Mouse (Mus musculus): ENCODE results near the gene Rtn4rl1. TPM values are rescaled to one million over a fixed set of nuclear protein-coding genes. Genes with fewer than 3 reads are reported as not detected.

Rtn4rl1 gene
- polyA plus RNA-seq, 1 experiment from 2014 or later: 0.88 TPM

DNA sequence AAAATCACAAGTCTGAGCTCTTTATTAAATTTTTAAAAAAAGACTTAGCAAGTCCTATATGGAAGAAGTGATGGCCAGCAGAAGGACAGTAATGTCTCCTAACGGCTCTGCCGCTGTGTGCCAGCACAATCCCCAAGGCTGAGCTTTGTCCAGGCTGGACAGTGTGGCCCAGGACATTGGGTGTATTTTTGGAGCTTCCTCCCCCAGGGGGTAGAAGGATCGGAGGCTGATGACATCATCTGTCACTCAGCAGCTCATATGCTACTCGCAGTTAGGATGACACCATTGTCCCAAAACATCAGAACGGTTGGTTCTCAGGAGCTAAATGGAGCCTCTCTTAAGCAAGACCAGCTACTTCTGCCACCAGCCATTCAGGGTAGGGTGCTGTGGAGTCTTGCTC is 74.9 kb downstream of the Rtn4rl1 start:
- no peak for ATAC-seq (ENCODE audit: insufficient number of reproducible peaks, insufficient read depth, low FRiP score, low read depth)
- 82% methylated on average over 5 of the region's 5 CpGs for WGBS
- Histone ChIP-seq H3K9me3 (ENCODE audit: control insufficient read depth, low read depth, low read length) (no peaks in the 10 kb centered on the region), H3K27me3 (ENCODE audit: control insufficient read depth, insufficient read depth, low read length) (no peaks in the 10 kb centered on the region), H3K9ac (replicated peaks; ENCODE audit: low read depth, low read length) (no peak overlapping the region), H3K36me3 (ENCODE audit: control insufficient read depth, insufficient read depth, low read length) (no peaks in the 10 kb centered on the region), H3K4me3 (ENCODE audit: low read depth, low read length) (no peak overlapping the region), H3K4me2 (replicated peaks; ENCODE audit: low read depth, low read length) (no peak overlapping the region), H3K27ac (ENCODE audit: low read length) (no peak overlapping the region), H3K4me1 (ENCODE audit: control insufficient read depth, insufficient read depth, low read length) (peaks cover 3% of the 10 kb centered on the region; the same call in 1 of the 2 replicates)

DNA sequence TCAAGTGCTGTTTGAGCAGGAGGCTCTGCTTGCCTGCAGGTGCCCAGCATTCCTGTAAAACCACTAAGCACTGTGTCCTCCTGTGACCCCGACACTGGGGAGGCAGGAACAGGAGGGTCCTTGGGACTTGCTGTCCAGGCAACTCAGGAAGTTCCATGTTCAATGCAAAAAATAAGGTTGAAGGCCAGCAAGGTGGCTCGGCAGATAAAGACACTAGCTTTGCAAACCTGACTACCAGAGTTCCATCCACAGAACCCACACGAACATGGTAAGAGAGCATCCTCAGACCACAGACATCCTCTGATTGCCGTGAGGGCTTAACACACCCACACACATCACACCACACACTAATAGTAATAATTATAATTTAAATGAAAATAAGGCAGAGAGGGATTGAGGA is 75.6 kb downstream of the Rtn4rl1 start:
- Histone ChIP-seq H3K9ac (replicated peaks; ENCODE audit: low read depth, low read length) (no peak overlapping the region), H3K36me3 (ENCODE audit: control insufficient read depth, insufficient read depth, low read length) (no peaks in the 10 kb centered on the region), H3K9me3 (ENCODE audit: control insufficient read depth, low read depth, low read length) (no peaks in the 10 kb centered on the region), H3K4me2 (replicated peaks; ENCODE audit: low read depth, low read length) (no peak overlapping the region), H3K27me3 (ENCODE audit: control insufficient read depth, insufficient read depth, low read length) (no peaks in the 10 kb centered on the region), H3K27ac (ENCODE audit: low read length) (no peak overlapping the region), H3K4me1 (ENCODE audit: control insufficient read depth, insufficient read depth, low read length) (no peaks in the 10 kb centered on the region), H3K4me3 (ENCODE audit: low read depth, low read length) (no peak overlapping the region)
- 77% methylated on average over 4 of the region's 4 CpGs for WGBS
- ATAC-seq (ENCODE audit: insufficient number of reproducible peaks, insufficient read depth, low FRiP score, low read depth): no peak

DNA sequence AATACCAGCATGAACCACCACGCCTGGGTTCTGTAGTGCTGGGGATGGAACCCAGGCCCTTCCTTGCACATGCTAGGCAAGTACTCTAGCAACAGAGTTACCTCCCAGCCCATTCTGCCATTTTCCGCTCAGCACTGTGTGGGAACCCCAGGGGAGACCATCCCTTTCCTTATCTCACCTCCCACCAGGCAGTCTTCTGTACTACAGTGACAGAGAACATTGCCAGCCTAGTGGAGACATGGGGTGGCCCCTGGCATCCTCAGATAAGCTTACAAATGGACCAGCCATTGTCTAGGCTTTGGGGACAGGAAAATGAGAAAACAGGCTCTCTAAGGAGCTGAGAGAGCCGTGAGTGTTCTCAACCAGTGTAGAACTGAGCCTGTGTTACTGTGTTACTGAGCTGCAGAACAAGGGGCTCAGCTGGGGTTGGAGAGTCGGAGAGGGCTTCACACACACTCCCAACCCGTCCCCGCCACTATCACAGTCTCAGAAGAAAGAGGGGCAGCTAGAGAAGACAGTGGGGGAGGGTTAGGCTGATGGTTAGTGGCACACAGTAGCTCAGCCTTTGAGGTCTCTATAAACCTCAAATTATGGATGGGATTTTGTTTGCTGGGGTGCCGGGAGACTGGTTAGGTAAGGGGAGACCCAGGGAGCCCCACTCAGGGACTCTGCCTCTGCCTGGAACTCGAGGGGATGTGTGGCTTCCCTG is 76.8 kb downstream of the Rtn4rl1 start:
- H3K4me1 ChIP-seq (ENCODE audit: control insufficient read depth, insufficient read depth, low read length): 0 out of 2 replicates have a peak, but pooled peaks cover 4% of the 10 kb centered on the region
- H3K4me3 ChIP-seq (ENCODE audit: low read depth, low read length): no peak overlapping the region
- 72% methylated on average over 8 of the region's 8 CpGs for WGBS
- no peaks in the 10 kb centered on the region for H3K9me3 ChIP-seq (ENCODE audit: control insufficient read depth, low read depth, low read length)
- H3K27me3 ChIP-seq (ENCODE audit: control insufficient read depth, insufficient read depth, low read length): no peaks in the 10 kb centered on the region
- no peak overlapping the region for H3K4me2 ChIP-seq (replicated peaks; ENCODE audit: low read depth, low read length)
- no peak overlapping the region for H3K9ac ChIP-seq (replicated peaks; ENCODE audit: low read depth, low read length)
- H3K36me3 ChIP-seq (ENCODE audit: control insufficient read depth, insufficient read depth, low read length): no peaks in the 10 kb centered on the region
- no peak for ATAC-seq (ENCODE audit: insufficient number of reproducible peaks, insufficient read depth, low FRiP score, low read depth)
- H3K27ac ChIP-seq (ENCODE audit: low read length): no peak overlapping the region

DNA sequence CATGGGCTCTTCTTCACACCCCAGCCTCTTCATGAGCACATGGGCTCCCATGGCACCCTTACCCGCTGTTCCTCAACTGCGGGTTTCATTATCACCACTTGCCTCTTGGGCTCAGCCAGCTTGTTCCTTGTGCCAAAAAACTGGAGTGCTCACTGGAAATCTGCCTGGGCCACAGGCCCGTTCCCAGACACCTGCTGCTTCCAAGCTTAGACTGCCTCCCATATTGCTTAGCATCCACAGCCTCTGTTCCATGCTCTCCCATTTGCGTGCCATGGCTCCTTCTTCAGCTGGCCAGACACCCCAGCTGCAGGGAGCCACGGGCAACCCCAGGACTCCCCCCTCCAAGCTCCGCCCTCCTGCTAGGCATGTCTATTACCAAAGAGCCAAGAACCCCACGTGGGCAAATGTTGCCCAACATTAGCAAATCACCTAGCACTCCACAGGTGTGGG is 77.4 kb downstream of the Rtn4rl1 start:
- Histone ChIP-seq H3K4me1 (ENCODE audit: control insufficient read depth, insufficient read depth, low read length) (0 out of 2 replicates have a peak, but pooled peaks cover 4% of the 10 kb centered on the region), H3K27me3 (ENCODE audit: control insufficient read depth, insufficient read depth, low read length) (no peaks in the 10 kb centered on the region), H3K4me3 (ENCODE audit: low read depth, low read length) (no peak overlapping the region), H3K9ac (replicated peaks; ENCODE audit: low read depth, low read length) (no peak overlapping the region), H3K36me3 (ENCODE audit: control insufficient read depth, insufficient read depth, low read length) (no peaks in the 10 kb centered on the region), H3K4me2 (replicated peaks; ENCODE audit: low read depth, low read length) (no peak overlapping the region), H3K9me3 (ENCODE audit: control insufficient read depth, low read depth, low read length) (no peaks in the 10 kb centered on the region), H3K27ac (ENCODE audit: low read length) (no peak overlapping the region)
- 61% methylated on average over 7 of the region's 7 CpGs for WGBS
- no peak for ATAC-seq (ENCODE audit: insufficient number of reproducible peaks, insufficient read depth, low FRiP score, low read depth)

DNA sequence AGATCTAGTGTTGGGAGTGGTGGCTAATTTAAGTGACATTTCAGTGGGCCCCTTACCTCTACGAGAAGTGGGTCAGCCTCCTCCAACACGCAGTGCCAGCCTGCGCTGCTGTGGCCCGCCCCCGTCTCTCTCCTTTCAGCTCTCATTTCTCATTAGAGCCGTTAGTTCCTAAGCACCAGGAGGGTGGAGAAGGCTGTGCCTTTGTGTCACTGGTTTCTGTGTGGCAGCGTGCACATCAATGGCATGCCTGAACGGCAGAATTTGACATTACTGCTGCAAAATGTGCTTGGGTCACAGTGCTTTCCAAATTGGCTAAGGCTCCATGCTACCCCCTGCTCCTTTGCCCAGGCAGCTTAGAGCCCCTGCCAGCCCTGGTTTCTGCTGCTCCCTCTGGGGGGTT is 79.9 kb downstream of the Rtn4rl1 start:
- Histone ChIP-seq H3K36me3 (ENCODE audit: control insufficient read depth, insufficient read depth, low read length) (no peaks in the 10 kb centered on the region), H3K27me3 (ENCODE audit: control insufficient read depth, insufficient read depth, low read length) (no peaks in the 10 kb centered on the region), H3K4me3 (ENCODE audit: low read depth, low read length) (no peak overlapping the region), H3K27ac (ENCODE audit: low read length) (no peak overlapping the region), H3K4me2 (replicated peaks; ENCODE audit: low read depth, low read length) (no peak overlapping the region), H3K9ac (replicated peaks; ENCODE audit: low read depth, low read length) (no peak overlapping the region), H3K9me3 (ENCODE audit: control insufficient read depth, low read depth, low read length) (no peaks in the 10 kb centered on the region), H3K4me1 (ENCODE audit: control insufficient read depth, insufficient read depth, low read length) (0 out of 2 replicates have a peak, but pooled peaks cover 4% of the 10 kb centered on the region)
- no peak for ATAC-seq (ENCODE audit: insufficient number of reproducible peaks, insufficient read depth, low FRiP score, low read depth)
- 28% methylated on average over 8 of the region's 8 CpGs for WGBS

DNA sequence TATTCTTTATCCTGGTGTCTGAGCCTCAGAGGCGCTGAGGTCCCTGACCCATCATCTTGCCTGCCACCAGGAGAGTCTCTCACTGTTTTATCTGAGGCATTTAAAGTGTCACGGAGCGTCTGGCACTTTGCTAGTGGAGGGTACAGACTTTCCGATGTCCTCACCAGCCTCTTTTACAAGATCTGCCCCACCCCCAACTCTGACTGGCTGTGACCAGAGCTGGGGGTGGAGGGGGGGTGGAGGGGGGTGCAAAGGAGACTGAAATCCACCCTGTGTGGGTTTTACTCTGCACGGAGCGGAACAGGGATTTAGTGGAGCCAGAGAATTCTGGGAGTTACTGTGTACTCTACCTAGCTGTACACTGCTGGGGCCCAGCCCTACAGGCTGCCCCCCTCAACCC is 81.5 kb downstream of the Rtn4rl1 start:
- Histone ChIP-seq H3K4me2 (replicated peaks; ENCODE audit: low read depth, low read length) (no peak overlapping the region), H3K4me3 (ENCODE audit: low read depth, low read length) (no peak overlapping the region), H3K27ac (ENCODE audit: low read length) (no peak overlapping the region), H3K9me3 (ENCODE audit: control insufficient read depth, low read depth, low read length) (no peaks in the 10 kb centered on the region), H3K9ac (replicated peaks; ENCODE audit: low read depth, low read length) (no peak overlapping the region), H3K36me3 (ENCODE audit: control insufficient read depth, insufficient read depth, low read length) (no peaks in the 10 kb centered on the region), H3K4me1 (ENCODE audit: control insufficient read depth, insufficient read depth, low read length) (peaks cover 6% of the 10 kb centered on the region; the same call in 1 of the 2 replicates), H3K27me3 (ENCODE audit: control insufficient read depth, insufficient read depth, low read length) (no peaks in the 10 kb centered on the region)
- ATAC-seq (ENCODE audit: insufficient number of reproducible peaks, insufficient read depth, low FRiP score, low read depth): no peak
- WGBS: 33% methylated on average over 6 of the region's 6 CpGs

DNA sequence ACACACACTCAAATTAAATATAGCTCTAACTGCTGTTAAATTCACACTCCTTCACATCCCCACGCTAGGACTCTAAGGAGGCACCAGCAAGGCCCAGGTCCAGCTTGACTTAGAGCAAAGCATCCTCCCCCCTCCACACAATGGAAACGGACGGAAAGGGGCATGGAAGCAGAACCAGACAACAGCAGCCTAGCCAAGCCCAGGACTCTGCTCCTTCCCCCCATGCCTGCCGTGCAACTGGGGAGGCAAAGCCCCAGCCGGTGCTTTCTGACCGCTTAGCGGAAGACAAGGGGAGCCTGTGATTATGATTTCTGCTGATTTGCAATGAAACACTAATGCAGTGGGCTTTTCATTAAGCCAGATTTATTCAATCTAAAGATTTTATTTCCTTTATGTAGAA is 84.5 kb downstream of the Rtn4rl1 start:
- 67% methylated on average over 7 of the region's 7 CpGs for WGBS
- H3K4me3 ChIP-seq (ENCODE audit: low read depth, low read length): no peak overlapping the region
- no peaks in the 10 kb centered on the region for H3K36me3 ChIP-seq (ENCODE audit: control insufficient read depth, insufficient read depth, low read length)
- ATAC-seq (ENCODE audit: insufficient number of reproducible peaks, insufficient read depth, low FRiP score, low read depth): no peak
- H3K9ac ChIP-seq (replicated peaks; ENCODE audit: low read depth, low read length): no peak overlapping the region
- H3K9me3 ChIP-seq (ENCODE audit: control insufficient read depth, low read depth, low read length): no peaks in the 10 kb centered on the region
- peaks cover 6% of the 10 kb centered on the region; the same call in 1 of the 2 replicates for H3K4me1 ChIP-seq (ENCODE audit: control insufficient read depth, insufficient read depth, low read length)
- no peak overlapping the region for H3K4me2 ChIP-seq (replicated peaks; ENCODE audit: low read depth, low read length)
- no peak overlapping the region for H3K27ac ChIP-seq (ENCODE audit: low read length)
- 0 out of 2 replicates have a peak, but pooled peaks cover 10% of the 10 kb centered on the region for H3K27me3 ChIP-seq (ENCODE audit: control insufficient read depth, insufficient read depth, low read length)

DNA sequence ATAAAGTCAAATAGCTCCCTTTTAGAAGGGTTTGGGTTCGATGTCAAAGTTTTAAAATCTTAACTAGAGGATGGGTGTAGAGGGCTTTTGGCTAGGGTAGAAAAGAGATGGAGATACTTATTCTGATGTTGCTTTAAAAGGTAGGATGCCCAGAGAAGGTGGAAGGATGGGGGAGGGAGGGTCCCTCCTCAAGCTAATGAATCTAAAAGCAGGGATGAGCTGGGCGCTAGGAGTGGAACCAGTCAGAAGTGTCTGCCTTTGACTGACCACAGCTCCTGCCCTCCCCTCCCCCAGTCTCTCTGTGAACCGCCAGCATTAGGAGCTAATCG is 85.4 kb downstream of the Rtn4rl1 start:
- H3K9ac ChIP-seq (replicated peaks; ENCODE audit: low read depth, low read length): no peak overlapping the region

More for the DNA sequence above, 85.4 kb downstream of the Rtn4rl1 start:
- H3K27me3 ChIP-seq (ENCODE audit: control insufficient read depth, insufficient read depth, low read length): 0 out of 2 replicates have a peak, but pooled peaks cover 10% of the 10 kb centered on the region
- H3K4me2 ChIP-seq (replicated peaks; ENCODE audit: low read depth, low read length): peak overlapping the region; percentile 23
- WGBS: 21% methylated on average over 4 of the region's 4 CpGs
- no peak for ATAC-seq (ENCODE audit: insufficient number of reproducible peaks, insufficient read depth, low FRiP score, low read depth)
- H3K9me3 ChIP-seq (ENCODE audit: control insufficient read depth, low read depth, low read length): no peaks in the 10 kb centered on the region
- H3K4me3 ChIP-seq (ENCODE audit: low read depth, low read length): no peak overlapping the region
- peaks cover 6% of the 10 kb centered on the region; the same call in 1 of the 2 replicates for H3K4me1 ChIP-seq (ENCODE audit: control insufficient read depth, insufficient read depth, low read length)
- H3K36me3 ChIP-seq (ENCODE audit: control insufficient read depth, insufficient read depth, low read length): no peaks in the 10 kb centered on the region
- H3K27ac ChIP-seq (ENCODE audit: low read length): no peak overlapping the region

All from stomach, embryonic 14.5 days (tissue).